Mouse (Mus musculus) liver, embryonic 15.5 days (tissue): ENCODE data around the gene Spaca4. TPM values are rescaled to one million over a fixed set of nuclear protein-coding genes. Genes with fewer than 3 reads are reported as not detected.

Source experiments
- ATAC-seq: fragments of 200-750 bp; cut with Nextera tagmentation; 2 replicates; pipeline ENCODE4 v1.8.0; 2017; ENCODE audit warnings: moderate number of reproducible peaks, mild to moderate bottlenecking, moderate library complexity; ENCODE audit not compliant: insufficient read depth
- H3K27ac ChIP-seq: fragments of 300-500 bp; sonication (generic); replicated peaks from 2 replicates; pipeline ENCODE4 v1.5.1; 2015; ENCODE audit warnings: mild to moderate bottlenecking, inconsistent platforms
- H3K27me3 ChIP-seq: fragments of 300-500 bp; sonication (generic); 2 replicates; pipeline ENCODE4 v1.6.1; 2015; ENCODE audit warnings: mild to moderate bottlenecking, inconsistent platforms
- H3K36me3 ChIP-seq: fragments of 300-500 bp; sonication (generic); replicated peaks from 2 replicates; pipeline ENCODE4 v1.6.1; 2015; ENCODE audit warnings: moderate library complexity, mild to moderate bottlenecking, inconsistent platforms
- H3K4me1 ChIP-seq: fragments of 300-500 bp; sonication (generic); replicated peaks from 2 replicates; pipeline ENCODE4 v1.6.1; 2015; ENCODE audit warnings: inconsistent platforms
- H3K4me2 ChIP-seq: fragments of 300-500 bp; sonication (generic); 2 replicates; pipeline ENCODE4 v1.6.1; 2015; ENCODE audit warnings: moderate library complexity, mild to moderate bottlenecking, inconsistent platforms
- H3K4me3 ChIP-seq: fragments of 300-500 bp; sonication (generic); replicated peaks from 2 replicates; pipeline ENCODE4 v1.5.1; 2015; ENCODE audit warnings: mild to moderate bottlenecking, inconsistent platforms
- H3K9ac ChIP-seq: fragments of 300-500 bp; sonication (generic); 2 replicates; pipeline ENCODE4 v1.6.1; 2015; ENCODE audit warnings: moderate library complexity, mild to moderate bottlenecking, inconsistent platforms
- H3K9me3 ChIP-seq: fragments of 300-500 bp; sonication (generic); replicated peaks from 2 replicates; pipeline ENCODE4 v1.6.1; 2016; ENCODE audit warnings: inconsistent platforms
- WGBS: fragments of 180-500 bp; shearing (Covaris S2); methylation state at CpG from one replicate; pipeline ENCODE4 v1.1.7; 2015; ENCODE audit warnings: mixed read lengths; ENCODE audit not compliant: insufficient replicate concordance; 5-methylcytosine and 5-hydroxymethylcytosine counted together
- polyA plus RNA-seq: library from polyadenylated mRNA; unstranded; fragments of >200 nt; fragmentation: Nextera tagmentation; extraction: Ambion mirVana; gene quantifications from 2 replicates; pipeline ENCODE4 v1.2.1, GENCODE M21; 2015

Gene Spaca4
- polyA plus RNA-seq, 1 experiment from 2014 or later: not detected

- H3K4me3 ChIP-seq: no peak overlapping the region
- H3K9ac ChIP-seq: no peak overlapping the region
- H3K36me3 ChIP-seq: no peaks in the 10 kb centered on the region
- no peak overlapping the region for H3K27ac ChIP-seq
- H3K27me3 ChIP-seq: peaks cover 10% of the 10 kb centered on the region; the same call in 1 of the 2 replicates
- H3K9me3 ChIP-seq: no peaks in the 10 kb centered on the region
- peaks cover 13% of the 10 kb centered on the region for H3K4me1 ChIP-seq
- no peak; the same call in 1 of the 2 replicates for ATAC-seq
- WGBS: 61% methylated on average over 14 of the region's 14 CpGs
- no peak overlapping the region for H3K4me2 ChIP-seq
Measured at GRCm38 (mm10) chr7:45679966-45680621, 45.5 kb downstream of the Spaca4 start.

GRCm38 (mm10) chr7:45678513-45678912 lies 47.1 kb downstream of the Spaca4 start:
- peaks cover 13% of the 10 kb centered on the region for H3K4me1 ChIP-seq
- H3K4me3 ChIP-seq: no peak overlapping the region
- no peaks in the 10 kb centered on the region for H3K9me3 ChIP-seq
- no peak overlapping the region for H3K4me2 ChIP-seq
- no peaks in the 10 kb centered on the region for H3K36me3 ChIP-seq
- ATAC-seq: no peak
- H3K9ac ChIP-seq: no peak overlapping the region
- 75% methylated on average over 14 of the region's 14 CpGs for WGBS
- no peaks in the 10 kb centered on the region for H3K27me3 ChIP-seq
- H3K27ac ChIP-seq: no peak overlapping the region

GRCm38 (mm10) chr7:45677627-45678295 lies 47.9 kb downstream of the Spaca4 start:
- ATAC-seq: no peak

More at GRCm38 (mm10) chr7:45677627-45678295, 47.9 kb downstream of the Spaca4 start:
- WGBS: 58% methylated on average over 7 of the region's 7 CpGs
- H3K4me3 ChIP-seq: no peak overlapping the region
- no peaks in the 10 kb centered on the region for H3K27me3 ChIP-seq
- no peak overlapping the region for H3K9ac ChIP-seq
- H3K4me1 ChIP-seq: peaks cover 10% of the 10 kb centered on the region
- H3K27ac ChIP-seq: no peak overlapping the region
- no peak overlapping the region for H3K4me2 ChIP-seq
- H3K9me3 ChIP-seq: no peaks in the 10 kb centered on the region
- H3K36me3 ChIP-seq: no peaks in the 10 kb centered on the region

Other genes with a start within 250 kb of the Spaca4 start
- 0.58 and 0.62 TPM in 2 replicates for gene Tulp2, start 243.9 kb downstream of the Spaca4 start, polyA plus RNA-seq
- not detected in 2 replicates for gene Gm45808, start 239.0 kb downstream of the Spaca4 start, polyA plus RNA-seq
- gene Dhdh, start 237.0 kb downstream of the Spaca4 start, polyA plus RNA-seq: 2.4 and 2.5 TPM in 2 replicates
- gene Nucb1, start 215.4 kb downstream of the Spaca4 start, polyA plus RNA-seq: 118 and 131 TPM in 2 replicates
- gene Ppp1r15a, start 199.5 kb downstream of the Spaca4 start, polyA plus RNA-seq: 280 and 325 TPM in 2 replicates
- 0.66 and 0.75 TPM in 2 replicates for gene Plekha4, start 199.5 kb downstream of the Spaca4 start, polyA plus RNA-seq
- 1.9 and 2.2 TPM in 2 replicates for gene Hsd17b14, start 170.9 kb downstream of the Spaca4 start, polyA plus RNA-seq
- 46.3 and 48.5 TPM in 2 replicates for gene Bcat2, start 155.7 kb downstream of the Spaca4 start, polyA plus RNA-seq
- gene Fgf21, start 110.3 kb downstream of the Spaca4 start, polyA plus RNA-seq: not detected in 2 replicates
- gene Fut1, start 108.5 kb downstream of the Spaca4 start, polyA plus RNA-seq: not detected in 2 replicates
- 0.06 and 0.10 TPM in 2 replicates for gene Izumo1, start 104.0 kb downstream of the Spaca4 start, polyA plus RNA-seq
- 2.8 and 3.8 TPM in 2 replicates for gene Rasip1, start 98.3 kb downstream of the Spaca4 start, polyA plus RNA-seq
- 0.91 and 1.2 TPM in 2 replicates for gene Mamstr, start 85.8 kb downstream of the Spaca4 start, polyA plus RNA-seq
- 0.06 TPM in 1 of 2 replicates, not detected in the other for gene Fut2, start 59.4 kb downstream of the Spaca4 start, polyA plus RNA-seq
- not detected in 2 replicates for gene Ntn5, start 41.8 kb downstream of the Spaca4 start, polyA plus RNA-seq
- 0.05 and 0.06 TPM in 2 replicates for gene Sec1, start 31.4 kb downstream of the Spaca4 start, polyA plus RNA-seq
- gene Car11, start 26.0 kb downstream of the Spaca4 start, polyA plus RNA-seq: 0.26 and 0.44 TPM in 2 replicates
- 0.46 and 0.85 TPM in 2 replicates for gene Dbp, start 20.7 kb downstream of the Spaca4 start, polyA plus RNA-seq
- 533 and 542 TPM in 2 replicates for gene Rpl18, start 10.4 kb downstream of the Spaca4 start, polyA plus RNA-seq
- gene Sphk2, start 7.8 kb downstream of the Spaca4 start, polyA plus RNA-seq: 10.4 and 13.3 TPM in 2 replicates
- gene Fam83e, start 4.6 kb downstream of the Spaca4 start, polyA plus RNA-seq: 0.30 and 0.33 TPM in 2 replicates
- not detected in 2 replicates for gene Lmtk3, start 57.9 kb upstream of the Spaca4 start, polyA plus RNA-seq
- 0.07 and 0.22 TPM in 2 replicates for gene Sult2b1, start 58.9 kb upstream of the Spaca4 start, polyA plus RNA-seq
- gene Cyth2, start 88.8 kb upstream of the Spaca4 start, polyA plus RNA-seq: 30.4 and 30.9 TPM in 2 replicates
- gene Kcnj14, start 99.0 kb upstream of the Spaca4 start, polyA plus RNA-seq: 0.06 and 0.12 TPM in 2 replicates
- 24.7 and 25.3 TPM in 2 replicates for gene Grwd1, start 105.1 kb upstream of the Spaca4 start, polyA plus RNA-seq
- gene Kdelr1, start 147.0 kb upstream of the Spaca4 start, polyA plus RNA-seq: 27.6 TPM in 2 replicates
- gene Grin2d, start 152.6 kb upstream of the Spaca4 start, polyA plus RNA-seq: 0.05 TPM in 2 replicates
- 0.94 and 1.3 TPM in 2 replicates for gene Syngr4, start 170.9 kb upstream of the Spaca4 start, polyA plus RNA-seq
- 3.6 and 4.0 TPM in 2 replicates for gene Tmem143, start 171.1 kb upstream of the Spaca4 start, polyA plus RNA-seq
- 59.9 and 65.0 TPM in 2 replicates for gene Emp3, start 195.6 kb upstream of the Spaca4 start, polyA plus RNA-seq
- gene Ccdc114, start 198.3 kb upstream of the Spaca4 start, polyA plus RNA-seq: 0.91 and 1.2 TPM in 2 replicates